Mouse (Mus musculus) G1E-ER4 (cell line): ENCODE data around the gene Map3k21. TPM values are rescaled to one million over a fixed set of nuclear protein-coding genes. Genes with fewer than 3 reads are reported as not detected.

Source experiments
- GATA1 ChIP-seq: IDR thresholded peaks from one replicate; pipeline ENCODE4 v1.8.0; 2012; ENCODE audit warnings: low read length, inconsistent platforms
- polyA plus RNA-seq: library from polyadenylated mRNA; stranded (reverse); fragments of >175 nt; gene quantifications from 2 replicates; pipeline ENCODE4 v1.2.3, GENCODE M21; 2012

Map3k21 gene
- polyA plus RNA-seq = not detected in 2 replicates

- no peak for TF ChIP-seq GATA1
Measured at GRCm38 (mm10) chr8:125910365-125911228, at the start of gene Map3k21. Gene Map3k21 (plus strand): TSS chr8:125910450.

GRCm38 (mm10) chr8:125866125-125866524 lies 44.1 kb upstream of the Map3k21 start:
- TF ChIP-seq GATA1 = no peak

- no peak for TF ChIP-seq GATA1
Measured at GRCm38 (mm10) chr8:125868552-125868951, 41.7 kb upstream of the Map3k21 start.

- no peak for TF ChIP-seq GATA1
Measured at GRCm38 (mm10) chr8:125869739-125870138, 40.5 kb upstream of the Map3k21 start.

GRCm38 (mm10) chr8:125870179-125870702 lies 40.0 kb upstream of the Map3k21 start:
- no peak for TF ChIP-seq GATA1

GRCm38 (mm10) chr8:125870821-125871321 lies 39.4 kb upstream of the Map3k21 start:
- no peak for TF ChIP-seq GATA1

- TF ChIP-seq GATA1 = no peak
Measured at GRCm38 (mm10) chr8:125872501-125873249, 37.6 kb upstream of the Map3k21 start.

- no peak for TF ChIP-seq GATA1
Measured at GRCm38 (mm10) chr8:125873250-125873534, 37.1 kb upstream of the Map3k21 start.

- TF ChIP-seq GATA1 = no peak
Measured at GRCm38 (mm10) chr8:125880447-125880846, 29.8 kb upstream of the Map3k21 start.

GRCm38 (mm10) chr8:125887549-125887948 lies 22.7 kb upstream of the Map3k21 start:
- no peak for TF ChIP-seq GATA1

GRCm38 (mm10) chr8:125889920-125890319 lies 20.3 kb upstream of the Map3k21 start:
- no peak for TF ChIP-seq GATA1

- TF ChIP-seq GATA1 = no peak
Measured at GRCm38 (mm10) chr8:125897388-125897787, 12.9 kb upstream of the Map3k21 start.

- TF ChIP-seq GATA1 = no peak
Measured at GRCm38 (mm10) chr8:125897868-125898788, 12.1 kb upstream of the Map3k21 start, which contains the start of gene Pcnx2. Gene Pcnx2 (minus strand): TSS chr8:125898317.

GRCm38 (mm10) chr8:125898899-125899298 lies 11.4 kb upstream of the Map3k21 start:
- no peak for TF ChIP-seq GATA1

GRCm38 (mm10) chr8:125901167-125901566 lies 9.1 kb upstream of the Map3k21 start:
- no peak for TF ChIP-seq GATA1
